Mouse (Mus musculus): ENCODE results near the gene Cldn7. TPM values are rescaled to one million over a fixed set of nuclear protein-coding genes. Genes with fewer than 3 reads are reported as not detected.
A peak's percentile ranks its signal among the peaks of the same experiment; 100 is the strongest.
"Not testable (repeated sequence)": the region's sequence is repeated elsewhere in the genome, so short reads cannot be mapped to it uniquely, and the experiment has no call there.

The Cldn7 gene
- polyA plus RNA-seq, 1 experiment from 2014 or later = 117 TPM

DNA sequence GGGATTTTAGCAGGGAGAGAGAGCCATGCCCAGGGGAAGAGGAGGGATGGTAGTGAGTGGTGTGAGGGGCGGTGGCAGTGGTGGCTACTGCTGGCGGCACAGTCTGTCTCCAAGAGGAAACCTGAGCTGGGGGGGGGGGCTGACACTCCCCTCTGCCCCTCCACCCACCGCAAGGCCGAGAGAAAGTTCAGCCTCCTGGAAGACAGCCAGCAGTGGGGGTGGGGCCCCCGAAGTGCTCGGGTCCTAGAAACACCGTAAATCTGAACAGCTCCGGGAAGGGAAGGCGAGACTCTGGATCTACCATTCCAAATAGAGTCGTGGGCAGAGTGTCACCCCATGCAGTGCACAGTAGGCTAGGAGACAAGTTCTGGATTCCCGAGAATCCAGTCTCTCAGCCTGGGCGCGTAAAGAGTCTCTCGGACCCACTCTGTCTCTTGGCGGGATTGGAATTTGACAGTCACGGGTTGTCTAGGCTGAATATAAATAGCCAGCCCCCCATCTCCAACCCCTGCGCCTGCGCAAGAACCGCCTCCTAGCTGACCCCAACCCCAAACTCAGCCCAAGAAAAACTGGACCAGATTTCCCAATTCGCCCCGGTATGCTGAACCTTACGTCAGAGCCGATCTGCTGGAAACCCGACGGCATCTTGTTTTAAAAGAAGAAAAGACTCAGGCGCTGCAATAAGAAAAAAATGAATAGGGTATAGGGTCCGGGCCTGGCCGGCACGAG lies 17.1 kb upstream of the Cldn7 start:
- WGBS = 2% methylated on average over 29 of the region's 29 CpGs

DNA sequence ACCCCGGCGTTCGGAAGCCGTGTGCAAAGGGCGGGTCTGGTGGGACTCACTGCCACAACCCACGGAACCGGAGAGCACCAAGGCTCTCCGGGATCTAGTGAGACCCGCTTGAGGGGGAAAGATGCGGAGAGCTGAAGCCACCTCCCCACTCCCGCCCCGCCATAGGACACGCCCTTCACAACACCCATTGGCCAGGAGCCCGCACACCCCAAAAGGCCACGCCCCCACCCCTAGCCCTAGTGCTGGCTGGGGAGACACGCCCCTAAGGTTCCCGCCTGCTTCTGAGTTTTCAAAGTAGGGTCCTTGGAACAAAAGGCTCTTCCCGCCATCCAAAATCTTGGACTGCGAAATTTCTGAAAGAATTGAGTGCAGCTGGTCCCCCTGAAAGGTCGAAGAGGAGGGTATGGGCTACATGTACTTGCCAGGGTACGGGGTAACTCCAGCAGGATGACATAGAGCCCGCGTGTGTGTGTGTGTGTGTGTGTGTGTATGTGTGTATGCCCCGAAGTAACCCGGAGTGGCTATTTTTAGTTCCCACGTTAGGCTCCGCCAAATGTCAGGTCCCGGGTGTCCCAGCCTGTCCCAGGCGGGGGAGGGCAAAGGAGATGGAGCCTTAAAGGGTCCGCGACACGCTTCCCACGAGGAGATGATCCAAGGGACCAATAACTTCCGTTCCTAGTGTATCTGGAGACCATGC lies 16.4 kb upstream of the Cldn7 start, which contains the start of gene Slc2a4:
Slc2a4 (minus strand) TSS at position 123 of the 697 bp plus-strand sequence.
- peaks cover 14% of the 10 kb centered on the region for H3K36me3 ChIP-seq (ENCODE audit: control insufficient read depth, insufficient read depth, low read length)

More for the DNA sequence above, 17.1 kb upstream of the Cldn7 start:
- Histone ChIP-seq H3K36me3 (ENCODE audit: control insufficient read depth, insufficient read depth, low read length) (peaks cover 18% of the 10 kb centered on the region), H3K27ac (ENCODE audit: low read depth, low read length) (peak overlapping the region; percentile 90), H3K4me1 (ENCODE audit: control insufficient read depth, insufficient read depth, low read length) (peaks cover 9% of the 10 kb centered on the region; the same call in 1 of the 2 replicates), H3K9me3 (ENCODE audit: control insufficient read depth, low read length) (no peaks in the 10 kb centered on the region), H3K9ac (ENCODE audit: low read depth, low read length) (peak overlapping the region; percentile 65), H3K4me2 (replicated peaks; ENCODE audit: low read depth, low read length) (peak overlapping the region; percentile 78), H3K4me3 (ENCODE audit: low read length) (peak overlapping the region; percentile 58), H3K27me3 (ENCODE audit: control insufficient read depth, insufficient read depth, low read length) (no peaks in the 10 kb centered on the region)
- ATAC-seq (ENCODE audit: low FRiP score, low TSS enrichment) = peak; percentile 54

DNA sequence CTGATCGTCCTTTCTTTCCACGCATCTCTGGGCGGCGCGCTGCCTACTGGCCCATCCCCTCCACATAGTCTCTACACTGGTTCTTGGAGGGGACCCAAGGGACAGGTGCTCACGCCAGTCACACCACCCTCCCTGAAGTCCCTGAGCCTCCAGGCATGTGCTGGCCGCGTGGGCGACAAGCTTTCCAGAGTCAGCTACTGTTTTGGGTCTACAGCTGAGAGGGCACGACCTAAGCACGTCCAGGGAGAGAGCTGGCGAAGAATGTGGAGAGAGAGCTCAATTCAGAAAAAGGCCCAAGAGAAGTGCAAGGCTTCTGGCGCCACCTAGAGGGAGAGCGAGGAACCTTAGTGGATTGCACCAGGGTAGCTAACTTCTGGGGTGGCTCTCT lies 15.8 kb upstream of the Cldn7 start:
- Histone ChIP-seq H3K27me3 (ENCODE audit: control insufficient read depth, insufficient read depth, low read length) (no peaks in the 10 kb centered on the region), H3K36me3 (ENCODE audit: control insufficient read depth, insufficient read depth, low read length) (peaks cover 14% of the 10 kb centered on the region), H3K27ac (ENCODE audit: low read depth, low read length) (peak overlapping the region; percentile 90), H3K9me3 (ENCODE audit: control insufficient read depth, low read length) (no peaks in the 10 kb centered on the region), H3K4me3 (ENCODE audit: low read length) (peak overlapping the region; percentile 58), H3K4me2 (replicated peaks; ENCODE audit: low read depth, low read length) (peak overlapping the region; percentile 78), H3K9ac (ENCODE audit: low read depth, low read length) (peak overlapping the region; percentile 65), H3K4me1 (ENCODE audit: control insufficient read depth, insufficient read depth, low read length) (peaks cover 9% of the 10 kb centered on the region; the same call in 1 of the 2 replicates)
- peak; percentile 45 for ATAC-seq (ENCODE audit: low FRiP score, low TSS enrichment)
- under 1% methylated on average over 14 of the region's 14 CpGs for WGBS

More for the DNA sequence above, 16.4 kb upstream of the Cldn7 start, which contains the start of gene Slc2a4:
- peak within 1 kb of the TSS; percentile 65 for H3K9ac ChIP-seq (ENCODE audit: low read depth, low read length)
- peaks cover 9% of the 10 kb centered on the region; the same call in 1 of the 2 replicates for H3K4me1 ChIP-seq (ENCODE audit: control insufficient read depth, insufficient read depth, low read length)
- peak; percentile 94 for ATAC-seq (ENCODE audit: low FRiP score, low TSS enrichment)
- H3K9me3 ChIP-seq (ENCODE audit: control insufficient read depth, low read length) = no peaks in the 10 kb centered on the region
- H3K27ac ChIP-seq (ENCODE audit: low read depth, low read length) = peak within 1 kb of the TSS; percentile 90
- no peaks in the 10 kb centered on the region for H3K27me3 ChIP-seq (ENCODE audit: control insufficient read depth, insufficient read depth, low read length)
- peak within 1 kb of the TSS; percentile 58 for H3K4me3 ChIP-seq (ENCODE audit: low read length)
- under 1% methylated on average over 34 of the region's 34 CpGs for WGBS
- H3K4me2 ChIP-seq (replicated peaks; ENCODE audit: low read depth, low read length) = peak within 1 kb of the TSS; percentile 78

DNA sequence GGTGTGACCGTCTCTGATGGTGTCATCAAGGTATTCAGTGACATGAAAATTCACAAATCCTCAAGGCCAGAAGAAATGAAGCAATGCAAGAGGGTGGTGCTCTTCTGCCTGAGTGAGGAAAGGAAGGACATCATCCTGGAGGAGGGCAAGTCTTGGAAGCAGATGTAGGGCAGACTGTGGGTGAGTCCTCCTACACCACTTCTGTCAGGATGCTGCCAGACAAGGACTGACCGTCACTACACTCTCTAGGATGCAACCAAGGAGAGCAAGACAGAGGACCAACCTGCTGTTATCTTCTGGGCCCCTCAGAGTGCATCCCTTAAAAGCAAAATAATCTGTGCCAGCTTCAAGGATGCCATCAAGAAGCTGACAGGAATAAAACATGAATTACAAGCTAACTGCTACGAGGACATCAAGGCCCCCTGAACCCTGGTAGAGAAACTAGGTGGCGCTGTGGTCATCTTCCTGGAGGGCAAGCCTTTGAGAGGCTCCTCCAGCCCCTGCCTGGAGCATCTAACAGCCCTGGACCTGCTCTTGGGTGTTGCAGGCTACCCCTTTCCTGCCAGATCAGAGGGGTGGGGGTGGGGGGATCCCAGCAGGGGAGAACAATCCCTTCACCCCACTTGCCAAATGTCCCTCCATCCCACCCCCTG lies 13.6 kb upstream of the Cldn7 start:
- H3K4me1 ChIP-seq (ENCODE audit: control insufficient read depth, insufficient read depth, low read length) = peaks cover 9% of the 10 kb centered on the region; the same call in 1 of the 2 replicates
- H3K27me3 ChIP-seq (ENCODE audit: control insufficient read depth, insufficient read depth, low read length) = no peaks in the 10 kb centered on the region
- ATAC-seq (ENCODE audit: low FRiP score, low TSS enrichment) = no peak
- H3K9ac ChIP-seq (ENCODE audit: low read depth, low read length) = no peak overlapping the region
- H3K36me3 ChIP-seq (ENCODE audit: control insufficient read depth, insufficient read depth, low read length) = no peaks in the 10 kb centered on the region
- WGBS = 46% methylated on average over 4 of the region's 4 CpGs
- no peaks in the 10 kb centered on the region for H3K9me3 ChIP-seq (ENCODE audit: control insufficient read depth, low read length)
- no peak overlapping the region for H3K4me2 ChIP-seq (replicated peaks; ENCODE audit: low read depth, low read length)
- no peak overlapping the region for H3K4me3 ChIP-seq (ENCODE audit: low read length)
- no peak overlapping the region for H3K27ac ChIP-seq (ENCODE audit: low read depth, low read length)

DNA sequence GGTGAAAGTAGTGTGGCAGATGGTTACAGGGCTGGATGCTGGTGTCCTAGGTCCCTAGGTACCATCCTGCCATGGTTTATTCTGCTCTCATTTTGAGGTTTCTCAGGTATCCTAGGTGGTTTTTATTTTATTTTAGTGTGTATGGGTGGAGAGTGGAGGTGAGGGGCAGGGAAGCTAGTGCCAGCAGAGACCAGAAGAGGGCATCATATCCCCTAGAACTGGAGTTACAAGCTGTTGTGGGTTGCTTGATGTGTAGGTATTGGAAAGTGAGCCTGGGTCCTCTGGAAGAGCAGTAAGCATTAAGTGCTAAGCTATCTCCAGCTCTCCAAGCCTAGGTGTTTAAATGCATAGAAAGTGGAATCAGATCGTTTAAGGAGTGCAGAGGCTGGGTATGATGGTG lies 12.3 kb upstream of the Cldn7 start:
- 45% methylated on average over 1 of the region's 1 CpGs for WGBS

DNA sequence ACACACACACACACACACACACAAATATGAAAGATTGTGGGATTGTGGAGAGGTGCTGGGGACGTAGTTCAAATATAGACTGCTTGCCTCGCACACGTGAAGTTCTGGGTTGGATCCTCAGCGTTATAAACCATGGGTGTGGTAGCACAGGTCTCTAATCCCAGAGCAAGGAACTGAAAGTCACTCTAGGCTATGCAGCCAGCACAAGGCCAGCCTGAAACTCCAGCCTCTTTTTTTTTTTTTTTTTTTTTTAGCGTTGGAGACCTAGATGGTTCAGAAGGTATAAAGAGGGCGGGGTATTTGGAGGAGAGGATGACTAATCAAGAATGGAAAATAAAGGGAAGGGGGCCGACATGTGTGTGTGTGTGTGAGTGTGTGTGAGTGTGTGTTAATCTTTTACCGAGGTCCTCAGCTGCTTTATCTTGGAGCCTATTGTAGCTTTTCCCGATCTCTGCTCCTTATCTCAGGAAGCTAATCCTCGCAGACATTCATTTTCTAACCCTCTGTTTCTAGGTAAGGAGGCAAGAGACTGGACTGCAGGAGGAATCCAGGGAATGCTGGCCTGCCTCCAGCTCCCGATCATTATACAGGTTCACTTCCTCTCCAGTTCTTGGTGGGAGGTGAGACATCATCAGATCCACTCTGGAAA lies 11.2 kb upstream of the Cldn7 start:
- Histone ChIP-seq H3K9ac (ENCODE audit: low read depth, low read length) (no peak overlapping the region; the same call in 1 of the 2 replicates), H3K27ac (ENCODE audit: low read depth, low read length) (no peak overlapping the region), H3K4me2 (replicated peaks; ENCODE audit: low read depth, low read length) (no peak overlapping the region), H3K27me3 (ENCODE audit: control insufficient read depth, insufficient read depth, low read length) (no peaks in the 10 kb centered on the region), H3K36me3 (ENCODE audit: control insufficient read depth, insufficient read depth, low read length) (no peaks in the 10 kb centered on the region), H3K4me3 (ENCODE audit: low read length) (no peak overlapping the region), H3K4me1 (ENCODE audit: control insufficient read depth, insufficient read depth, low read length) (0 out of 2 replicates have a peak, but pooled peaks cover 3% of the 10 kb centered on the region), H3K9me3 (ENCODE audit: control insufficient read depth, low read length) (no peaks in the 10 kb centered on the region)
- 70% methylated on average over 11 of the region's 11 CpGs for WGBS
- ATAC-seq (ENCODE audit: low FRiP score, low TSS enrichment) = no peak

More for the DNA sequence above, 12.3 kb upstream of the Cldn7 start:
- no peak for ATAC-seq (ENCODE audit: low FRiP score, low TSS enrichment)
- Histone ChIP-seq H3K4me2 (replicated peaks; ENCODE audit: low read depth, low read length) (no peak overlapping the region), H3K27ac (ENCODE audit: low read depth, low read length) (no peak overlapping the region), H3K4me3 (ENCODE audit: low read length) (no peak overlapping the region), H3K9ac (ENCODE audit: low read depth, low read length) (no peak overlapping the region), H3K36me3 (ENCODE audit: control insufficient read depth, insufficient read depth, low read length) (no peaks in the 10 kb centered on the region), H3K27me3 (ENCODE audit: control insufficient read depth, insufficient read depth, low read length) (no peaks in the 10 kb centered on the region), H3K4me1 (ENCODE audit: control insufficient read depth, insufficient read depth, low read length) (0 out of 2 replicates have a peak, but pooled peaks cover 3% of the 10 kb centered on the region), H3K9me3 (ENCODE audit: control insufficient read depth, low read length) (no peaks in the 10 kb centered on the region)

DNA sequence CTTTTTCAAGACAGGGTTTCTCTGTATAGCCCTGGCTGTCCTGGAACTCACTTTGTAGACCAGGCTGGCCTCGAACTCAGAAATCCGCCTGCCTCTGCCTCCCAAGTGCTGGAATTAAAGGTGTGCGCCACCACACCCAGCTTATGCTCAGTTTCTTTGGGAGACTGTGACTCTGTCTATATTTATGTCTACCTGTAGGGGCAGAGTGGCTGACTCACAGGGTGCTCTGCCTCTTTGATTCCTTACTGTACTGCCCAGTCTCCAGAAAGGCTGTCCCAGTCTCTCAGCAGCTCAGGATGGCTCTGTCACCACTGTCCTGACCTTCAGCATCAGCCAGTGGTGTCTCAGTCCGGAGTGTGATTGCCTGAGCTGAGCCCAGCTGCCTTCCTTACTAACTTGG lies 9.0 kb upstream of the Cldn7 start:
- not testable (repeated sequence) for H3K9me3 ChIP-seq (ENCODE audit: control insufficient read depth, low read length)
- 77% methylated on average over 4 of the region's 4 CpGs for WGBS

DNA sequence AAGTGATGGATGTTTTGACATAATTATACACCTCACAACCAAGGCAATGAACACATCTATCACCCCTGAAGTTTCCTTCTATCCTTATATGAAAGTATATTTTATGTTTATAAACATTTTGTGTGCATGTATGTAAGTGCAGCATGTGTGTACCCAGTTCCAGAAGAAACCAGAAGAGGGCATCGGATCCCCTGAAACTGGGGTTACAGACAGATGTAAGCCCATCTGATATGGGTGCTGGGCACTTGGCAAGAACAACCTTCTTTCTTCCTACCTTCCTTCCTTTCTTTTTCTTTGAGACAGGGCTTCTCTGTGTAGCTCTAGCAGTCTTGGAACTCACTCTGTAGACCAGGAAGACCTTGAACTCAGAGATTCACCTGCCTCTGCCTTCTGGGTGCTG lies 8.4 kb upstream of the Cldn7 start:
- Histone ChIP-seq H3K4me3 (ENCODE audit: low read length) (no peak overlapping the region), H3K27ac (ENCODE audit: low read depth, low read length) (no peak overlapping the region), H3K4me1 (ENCODE audit: control insufficient read depth, insufficient read depth, low read length) (no peaks in the 10 kb centered on the region), H3K9me3 (ENCODE audit: control insufficient read depth, low read length) (no peaks in the 10 kb centered on the region), H3K27me3 (ENCODE audit: control insufficient read depth, insufficient read depth, low read length) (no peaks in the 10 kb centered on the region), H3K36me3 (ENCODE audit: control insufficient read depth, insufficient read depth, low read length) (no peaks in the 10 kb centered on the region), H3K9ac (ENCODE audit: low read depth, low read length) (no peak overlapping the region), H3K4me2 (replicated peaks; ENCODE audit: low read depth, low read length) (no peak overlapping the region)
- 69% methylated on average over 1 of the region's 1 CpGs for WGBS
- ATAC-seq (ENCODE audit: low FRiP score, low TSS enrichment) = no peak

More for the DNA sequence above, 9.0 kb upstream of the Cldn7 start:
- H3K36me3 ChIP-seq (ENCODE audit: control insufficient read depth, insufficient read depth, low read length); H3K9ac ChIP-seq (ENCODE audit: low read depth, low read length); H3K27me3 ChIP-seq (ENCODE audit: control insufficient read depth, insufficient read depth, low read length); H3K4me3 ChIP-seq (ENCODE audit: low read length); H3K4me1 ChIP-seq (ENCODE audit: control insufficient read depth, insufficient read depth, low read length); H3K4me2 ChIP-seq (replicated peaks; ENCODE audit: low read depth, low read length); H3K27ac ChIP-seq (ENCODE audit: low read depth, low read length); ATAC-seq (ENCODE audit: low FRiP score, low TSS enrichment): not testable (repeated sequence)

All from kidney, embryonic 14.5 days (tissue).